ENCODE assay signal across 16 mouse cellular contexts in the genomic region with DNA sequence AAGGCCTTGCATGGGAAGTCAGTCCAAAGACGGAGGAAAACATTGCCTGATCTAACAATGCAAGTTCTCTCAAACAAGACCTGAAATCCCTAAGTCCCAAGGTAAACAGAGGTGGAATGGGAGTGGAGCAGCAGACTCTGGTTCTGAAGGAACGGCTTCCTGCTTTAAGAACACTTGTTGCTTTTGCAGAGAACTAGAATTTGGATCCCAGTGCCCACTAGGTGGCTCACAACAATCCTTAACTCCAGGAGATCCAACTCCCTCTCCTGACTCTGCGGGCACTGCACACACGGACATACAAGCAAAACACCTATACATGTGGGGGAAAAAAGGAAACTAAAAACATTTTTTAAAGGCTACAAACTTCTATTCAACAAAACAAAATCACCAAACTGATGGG. TPM values are rescaled to one million over a fixed set of nuclear protein-coding genes. Genes with fewer than 3 reads are reported as not detected.
DNase-seq lines count a peak whose midpoint lies in the region; ATAC-seq and TF ChIP-seq lines count a peak whose summit lies in the region.
"Had no signal": no experiment of that assay in that cellular context is flagged by ENCODE, and none has a peak within 500 bp of the region (broad histone marks: within the 10 kb centered on the region; RNA-seq: fewer than 3 reads in every experiment).

No protein-coding gene starts in this region.

- H3K9me3 ChIP-seq in forebrain, embryonic 14.5 days (replicated peaks; ENCODE audit: control insufficient read depth, low read length): no peaks in the 10 kb centered on the region
- H3K9me3 ChIP-seq in forebrain, embryonic 15.5 days: no peaks in the 10 kb centered on the region
- no peaks in the 10 kb centered on the region for H3K9me3 ChIP-seq in E14TG2a.4 (ENCODE audit: low read length)
- H3K9me3 ChIP-seq: hindbrain, embryonic 12.5 days had no signal

- peak; percentile 59 for TF ChIP-seq CTCF in left cerebral cortex, adult 2 months (IDR thresholded peaks at IDR 0.05)
- TF ChIP-seq CTCF in E14TG2a.4 (conservative IDR thresholded peaks at IDR 0.05; ENCODE audit: low read length): peak; percentile 16

- intact Hi-C loops in left cerebral cortex, adult 2 months (cut with DNase I): no loop called here
- intact Hi-C loops in left cerebral cortex, postnatal 4 days (cut with DNase I): no loop called here

- peak; percentile 28 for DNase-seq in forebrain, embryonic 14.5 days (ENCODE audit: low spot score)
- DNase-seq in left cerebral cortex, adult 2 months (ENCODE audit: extremely low spot score in 1 of 2, low spot score in 2 of 2): no peak
- no peak for DNase-seq in left cerebral cortex, postnatal 4 days
- peak; percentile 28 for DNase-seq in embryo, embryonic 11 days
- DNase-seq in testis, postnatal 14 days (ENCODE audit: low spot score): no peak
- DNase-seq in ovary, adult 18-20 months (ENCODE audit: low spot score): no peak
- DNase-seq: cerebellum, adult 11-12 months; heart, adult 18-20 months had no signal

- ATAC-seq in forebrain, embryonic 14.5 days: no peak
- ATAC-seq in forebrain, embryonic 15.5 days (replicated peaks): no peak

- H3K4me1 ChIP-seq in forebrain, embryonic 14.5 days (ENCODE audit: control insufficient read depth, insufficient read depth, low read length): no peaks in the 10 kb centered on the region
- peaks cover 4% of the 10 kb centered on the region; the same call in 1 of the 2 replicates for H3K4me1 ChIP-seq in forebrain, embryonic 15.5 days
- peaks cover 4% of the 10 kb centered on the region for H3K4me1 ChIP-seq in E14TG2a.4 (replicated peaks; ENCODE audit: low read depth, low read length)

- H3K27ac ChIP-seq in forebrain, embryonic 14.5 days (ENCODE audit: low read depth, low read length): no peak overlapping the region
- no peak overlapping the region for H3K27ac ChIP-seq in forebrain, embryonic 15.5 days (replicated peaks)
- H3K27ac ChIP-seq in left cerebral cortex, adult 2 months: no peak overlapping the region
- H3K27ac ChIP-seq: hindbrain, embryonic 12.5 days; liver, embryonic 14.5 days had no signal

- WGBS in forebrain, embryonic 14.5 days: 46% methylated on average over 4 of the region's 4 CpGs
- WGBS in forebrain, embryonic 15.5 days: 48% methylated on average over 4 of the region's 4 CpGs

- no peak overlapping the region for H3K4me2 ChIP-seq in forebrain, embryonic 14.5 days (ENCODE audit: low read length)
- H3K4me2 ChIP-seq in forebrain, embryonic 15.5 days (replicated peaks): no peak overlapping the region
- H3K4me2 ChIP-seq: hindbrain, embryonic 12.5 days had no signal

- no peaks in the 10 kb centered on the region for H3K27me3 ChIP-seq in forebrain, embryonic 14.5 days (replicated peaks; ENCODE audit: control insufficient read depth, insufficient read depth, low read length)
- no peaks in the 10 kb centered on the region for H3K27me3 ChIP-seq in forebrain, embryonic 15.5 days
- H3K27me3 ChIP-seq in E14TG2a.4 (ENCODE audit: insufficient read depth, low read length): no peaks in the 10 kb centered on the region
- H3K27me3 ChIP-seq: hindbrain, embryonic 12.5 days had no signal

- H3K9ac ChIP-seq in forebrain, embryonic 14.5 days (ENCODE audit: low read length): no peak overlapping the region
- no peak overlapping the region for H3K9ac ChIP-seq in forebrain, embryonic 15.5 days (replicated peaks)
- H3K9ac ChIP-seq: hindbrain, embryonic 12.5 days; liver, embryonic 14.5 days had no signal

- H3K36me3 ChIP-seq in forebrain, embryonic 14.5 days (ENCODE audit: control insufficient read depth, insufficient read depth, low read length): no peaks in the 10 kb centered on the region
- H3K36me3 ChIP-seq in forebrain, embryonic 15.5 days: no peaks in the 10 kb centered on the region
- H3K36me3 ChIP-seq in E14TG2a.4 (ENCODE audit: insufficient read depth, low read length): no peaks in the 10 kb centered on the region
- H3K36me3 ChIP-seq: hindbrain, embryonic 12.5 days had no signal

- H3K4me3 ChIP-seq in forebrain, embryonic 14.5 days (ENCODE audit: low read depth, low read length): no peak overlapping the region
- H3K4me3 ChIP-seq in forebrain, embryonic 15.5 days: no peak overlapping the region
- no peak overlapping the region for H3K4me3 ChIP-seq in left cerebral cortex, adult 2 months
- H3K4me3 ChIP-seq in E14TG2a.4 (replicated peaks; ENCODE audit: low read length): no peak overlapping the region
- H3K4me3 ChIP-seq: erythroblast, embryonic 14.5 days; hindbrain, embryonic 12.5 days had no signal

RNA-seq across cellular contexts. Expression of a gene that starts 16.7 kb away (rescaled TPM):
- polyA plus RNA-seq in forebrain, embryonic 14.5 days (2014; fragmentation: Nextera tagmentation; extraction: Ambion mirVana): not detected in 2 replicates
- polyA plus RNA-seq in forebrain, embryonic 15.5 days (2015; fragmentation: Nextera tagmentation; extraction: Ambion mirVana): not detected in 2 replicates
- total RNA-seq in left cerebral cortex, adult 2 months (2021): not detected
- total RNA-seq in left cerebral cortex, postnatal 4 days (2021): not detected
- total RNA-seq: heart, adult 18-20 months; layer of hippocampus, postnatal 14 days; monocyte, adult 5-6 weeks had no signal
- polyA plus RNA-seq: erythroblast, embryonic 14.5 days; hindbrain, embryonic 12.5 days; liver, embryonic 14.5 days; stomach, embryonic 14.5 days had no signal

RNA-seq across cellular contexts. Expression of a gene that starts 28.6 kb away (rescaled TPM):
- not detected in 2 replicates for polyA plus RNA-seq in forebrain, embryonic 14.5 days (2014; fragmentation: Nextera tagmentation; extraction: Ambion mirVana)
- polyA plus RNA-seq in forebrain, embryonic 15.5 days (2015; fragmentation: Nextera tagmentation; extraction: Ambion mirVana): not detected in 2 replicates
- not detected for total RNA-seq in left cerebral cortex, adult 2 months (2021)
- not detected for total RNA-seq in left cerebral cortex, postnatal 4 days (2021)
- total RNA-seq: heart, adult 18-20 months; layer of hippocampus, postnatal 14 days; monocyte, adult 5-6 weeks had no signal
- polyA plus RNA-seq: hindbrain, embryonic 12.5 days; liver, embryonic 14.5 days; stomach, embryonic 14.5 days had no signal

RNA-seq across cellular contexts. Expression of a gene that starts 33.0 kb away (rescaled TPM):
- polyA plus RNA-seq in forebrain, embryonic 14.5 days (2014; fragmentation: Nextera tagmentation; extraction: Ambion mirVana): 0.80 and 0.83 TPM in 2 replicates
- polyA plus RNA-seq in forebrain, embryonic 15.5 days (2015; fragmentation: Nextera tagmentation; extraction: Ambion mirVana): 0.24 and 0.47 TPM in 2 replicates
- 1 to 10 TPM; 1.3 to 2.5 TPM for total RNA-seq in left cerebral cortex, adult 2 months (2021)
- total RNA-seq in left cerebral cortex, postnatal 4 days (2021): under 1 TPM; 0.40 to 0.87 TPM
- total RNA-seq: monocyte, adult 5-6 weeks had no signal

Comparison
In these comparisons a context has a peak if more than half of its experiments do, and no peak if none do; other contexts are left out.
1. DNase-seq: peak in forebrain, embryonic 14.5 days (single experiment) and embryo, embryonic 11 days (single experiment); none in left cerebral cortex, adult 2 months (0 of 2), left cerebral cortex, postnatal 4 days (single experiment), testis, postnatal 14 days (single experiment) and ovary, adult 18-20 months (single experiment).